Mouse (Mus musculus): ENCODE data around the gene Trim15.

GRCm38 (mm10) chr17:36811871-36812270, 55.1 kb downstream of the Trim15 start, which contains the start of gene H2-M10.6:
- TF ChIP-seq CTCF (IDR thresholded peaks at IDR 0.05; ENCODE audit: low read depth, low read length) (no peak), POLR2A (IDR thresholded peaks at IDR 0.05; ENCODE audit: extremely low read depth, insufficient read depth, low read length) (no peak)
